Mouse (Mus musculus) testis, adult 2 months (tissue): Measurements from ENCODE around the gene Bmpr1b.

ENCODE experiments used
- CTCF ChIP-seq: fragments of 200-500 bp; IDR thresholded peaks from 2 replicates; pipeline ENCODE4 v1.5.1; 2012; ENCODE audit warnings: low read depth, mild to moderate bottlenecking, inconsistent platforms, low read length, moderate library complexity; ENCODE audit not compliant: control insufficient read depth, insufficient read depth, insufficient replicate concordance
- POLR2A ChIP-seq: fragments of 200-500 bp; IDR thresholded peaks from 2 replicates; pipeline ENCODE4 v1.6.1; 2012; ENCODE audit warnings: low read depth, mild to moderate bottlenecking, inconsistent platforms, low read length, moderate library complexity; ENCODE audit not compliant: control insufficient read depth

- TF ChIP-seq POLR2A (no peak), CTCF (no peak)
Observed at GRCm38 (mm10) chr3:142212821-142213220, 43.6 kb upstream of the Bmpr1b start.
